ENCODE assay signal across 8 mouse cellular contexts in genomic region chr15:83474466-83474836, GRCm38 (mm10). TPM values are rescaled to one million over a fixed set of nuclear protein-coding genes. Genes with fewer than 3 reads are reported as not detected.
A peak's percentile ranks its signal among the peaks of the same experiment; 100 is the strongest.
DNase-seq lines count a peak whose midpoint lies in the region; ATAC-seq lines count a peak whose summit lies in the region.

No protein-coding gene starts in this region.

- no peaks in the 10 kb centered on the region for H3K9me3 ChIP-seq in limb, embryonic 15.5 days

- H3K27ac ChIP-seq in limb, embryonic 15.5 days, result peak overlapping the region; percentile 55

- H3K27me3 ChIP-seq in limb, embryonic 15.5 days, result no peaks in the 10 kb centered on the region

- peak; percentile 30 for ATAC-seq in limb, embryonic 15.5 days (ENCODE audit: insufficient number of reproducible peaks, low FRiP score, low TSS enrichment, low read depth)
- ATAC-seq in frontal cortex, adult (ENCODE audit: low TSS enrichment), result no peak

- H3K4me1 ChIP-seq in limb, embryonic 15.5 days, result peaks cover 25% of the 10 kb centered on the region

- H3K4me3 ChIP-seq in limb, embryonic 15.5 days, result no peak overlapping the region

- H3K4me2 ChIP-seq in limb, embryonic 15.5 days, result 0 out of 2 replicates have a peak overlapping the region, but pooled peaks have one; percentile 0

- DNase-seq in gastrocnemius, postnatal 25 days, result peak; percentile 25
- DNase-seq in gastrocnemius, postnatal 10 days, result no peak
- peak; percentile 73 for DNase-seq in 416B (ENCODE audit: low read depth)
- DNase-seq in adrenal gland, postnatal 25 days, result peak; percentile 41
- no peak for DNase-seq in ovary, postnatal 14 days (ENCODE audit: low spot score)
- DNase-seq in kidney, postnatal 25 days, result no peak

- H3K36me3 ChIP-seq in limb, embryonic 15.5 days, result no peaks in the 10 kb centered on the region

- H3K9ac ChIP-seq in limb, embryonic 15.5 days, result no peak overlapping the region

- 8% methylated on average over 5 of the region's 5 CpGs for WGBS in limb, embryonic 15.5 days

RNA-seq across cellular contexts. Expression of gene Pacsin2, which starts 10.0 kb away (rescaled TPM):
- total RNA-seq in gastrocnemius, postnatal 25 days (2021), result 10 to 100 TPM; 51.6 to 53.8 TPM
- total RNA-seq in gastrocnemius, postnatal 10 days (2021), result 10 to 100 TPM; 42.8 to 44.4 TPM
- 80.8 and 94.8 TPM in 2 replicates for total RNA-seq in adrenal gland, postnatal 25 days (2021)
- polyA plus RNA-seq in limb, embryonic 15.5 days (2015; fragmentation: Nextera tagmentation; extraction: Ambion mirVana), result 57.2 and 65.8 TPM in 2 replicates

RNA-seq across cellular contexts. Expression of gene Ttll1, which starts 36.2 kb away (rescaled TPM):
- total RNA-seq in gastrocnemius, postnatal 25 days (2021), result 1 to 10 TPM; 2.2 to 6.3 TPM
- 1 to 10 TPM; 5.2 to 6.3 TPM for total RNA-seq in gastrocnemius, postnatal 10 days (2021)
- total RNA-seq in adrenal gland, postnatal 25 days (2021), result 6.2 and 9.0 TPM in 2 replicates
- polyA plus RNA-seq in limb, embryonic 15.5 days (2015; fragmentation: Nextera tagmentation; extraction: Ambion mirVana), result 19.1 and 19.3 TPM in 2 replicates

RNA-seq across cellular contexts. Expression of gene Bik, which starts 52.2 kb away (rescaled TPM):
- 1 to 10 TPM in 1 of 2 experiments, under 1 TPM in 1; 0.59 to 1.3 TPM for total RNA-seq in gastrocnemius, postnatal 25 days (2021)
- 1 to 10 TPM; 2.0 to 3.3 TPM for total RNA-seq in gastrocnemius, postnatal 10 days (2021)
- 3.9 and 4.3 TPM in 2 replicates for total RNA-seq in adrenal gland, postnatal 25 days (2021)
- polyA plus RNA-seq in limb, embryonic 15.5 days (2015; fragmentation: Nextera tagmentation; extraction: Ambion mirVana), result 4.1 and 5.0 TPM in 2 replicates

Comparison
In these comparisons a context has a peak if more than half of its experiments do, and no peak if none do; other contexts are left out.
1. DNase-seq: peak in gastrocnemius, postnatal 25 days (single experiment), 416B (single experiment) and adrenal gland, postnatal 25 days (single experiment); none in gastrocnemius, postnatal 10 days (single experiment), ovary, postnatal 14 days (single experiment) and kidney, postnatal 25 days (0 of 2).